Mouse (Mus musculus): ENCODE measurements around the gene Tfcp2.
A peak's percentile ranks its signal among the peaks of the same experiment; 100 is the strongest.

The Tfcp2 gene

GRCm38 (mm10) chr15:100478925-100479324 lies 72.9 kb downstream of the Tfcp2 start:
- DNase-seq: no peak

GRCm38 (mm10) chr15:100478351-100478750 lies 73.5 kb downstream of the Tfcp2 start:
- DNase-seq: no peak

DNA sequence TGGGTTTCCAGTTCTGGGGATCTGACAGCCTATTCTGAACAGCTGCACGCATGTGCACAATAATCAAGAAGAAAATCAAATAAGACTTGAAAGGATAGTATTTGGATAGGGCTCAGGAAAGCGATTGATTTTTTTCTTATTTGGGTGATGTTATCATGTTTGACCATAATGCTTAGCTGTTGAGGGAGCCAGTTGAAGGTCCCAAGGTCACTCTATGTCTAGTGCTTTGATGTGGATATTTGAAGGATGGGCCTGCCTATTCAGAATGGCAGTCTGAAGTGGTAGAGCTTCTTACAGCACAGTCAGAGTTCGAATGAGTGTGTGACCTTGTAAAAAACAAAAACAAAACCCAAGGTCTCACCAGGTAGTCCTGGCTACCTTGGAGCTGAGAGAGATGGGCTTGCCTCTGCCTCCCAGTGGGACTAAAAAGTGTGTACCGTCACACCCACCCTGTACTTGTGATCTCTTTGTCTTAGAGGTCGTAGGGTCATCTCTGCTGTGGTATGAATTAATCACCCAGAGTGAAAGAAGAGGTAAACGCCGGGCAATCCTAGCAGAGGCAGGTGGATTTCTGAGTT lies 77.8 kb downstream of the Tfcp2 start:
- DNase-seq: no peak

- DNase-seq: no peak
These were observed 81.8 kb downstream of the Tfcp2 start for GRCm38 (mm10) chr15:100470037-100470436.

DNA sequence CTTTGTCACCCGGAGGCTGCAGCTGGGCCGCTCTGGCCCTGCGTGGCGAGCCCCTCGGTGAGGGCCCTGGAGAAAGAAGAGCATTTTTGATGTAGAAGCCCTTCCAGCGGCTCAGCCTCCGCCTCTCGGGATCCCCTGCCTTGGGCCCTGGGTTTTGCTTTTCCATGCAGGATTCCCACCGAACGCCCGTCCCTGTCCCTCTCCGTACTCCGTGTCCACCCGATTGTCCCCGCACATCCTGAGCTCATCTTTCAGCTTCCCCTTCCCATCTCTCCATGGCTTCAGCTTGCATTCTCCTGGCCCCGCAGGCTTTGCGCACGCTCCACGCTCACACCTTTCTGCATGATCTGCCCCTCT lies 82.6 kb downstream of the Tfcp2 start:
- no peak for DNase-seq

DNA sequence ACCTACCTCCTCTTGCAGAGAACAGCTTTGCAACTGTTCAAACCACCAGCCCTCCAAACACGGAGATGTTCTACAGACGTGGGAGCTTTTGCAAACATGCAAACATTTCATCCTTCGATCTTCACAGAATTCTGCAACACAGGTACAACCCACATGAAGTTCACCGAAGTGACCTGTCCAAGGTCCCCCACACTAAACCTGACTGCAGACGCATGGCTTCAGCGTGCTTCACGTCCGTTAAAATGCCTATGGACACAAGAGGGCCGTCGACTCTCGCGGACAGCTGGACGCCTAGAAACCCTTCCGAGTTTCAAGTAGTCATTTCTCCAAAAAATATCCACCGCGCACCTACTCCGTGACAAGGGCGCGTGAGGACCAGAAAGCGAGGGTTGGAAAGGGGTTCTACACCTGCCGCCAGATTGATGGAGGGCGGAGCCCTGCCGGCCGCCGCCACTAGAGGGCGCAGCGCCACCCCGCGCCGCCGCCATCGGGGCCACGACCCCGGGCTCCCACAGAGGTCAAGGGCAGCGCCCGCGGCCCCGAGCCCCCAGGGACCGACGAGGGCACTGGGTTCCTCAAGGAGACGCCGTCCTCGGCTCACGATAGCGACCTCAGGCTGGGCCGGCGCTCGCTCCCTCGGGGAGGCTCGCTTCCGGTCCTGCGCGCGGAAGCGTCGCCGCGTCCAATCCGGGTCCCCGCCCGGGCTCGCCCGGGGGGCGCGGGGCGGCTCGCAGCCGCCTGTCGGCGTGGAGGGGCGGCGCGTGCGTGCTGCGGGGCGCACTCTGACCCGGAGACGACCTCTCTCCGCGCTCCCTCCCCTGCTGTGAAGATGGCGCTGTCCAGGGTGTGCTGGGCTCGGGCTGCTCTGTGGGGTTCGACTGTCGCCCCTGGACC lies 83.3 kb downstream of the Tfcp2 start, which contains the start of gene Letmd1:
TSS of gene Letmd1 (plus strand) at position 729 of the 894 bp plus-strand sequence.
- peak; percentile 96 to 97 for DNase-seq

DNA sequence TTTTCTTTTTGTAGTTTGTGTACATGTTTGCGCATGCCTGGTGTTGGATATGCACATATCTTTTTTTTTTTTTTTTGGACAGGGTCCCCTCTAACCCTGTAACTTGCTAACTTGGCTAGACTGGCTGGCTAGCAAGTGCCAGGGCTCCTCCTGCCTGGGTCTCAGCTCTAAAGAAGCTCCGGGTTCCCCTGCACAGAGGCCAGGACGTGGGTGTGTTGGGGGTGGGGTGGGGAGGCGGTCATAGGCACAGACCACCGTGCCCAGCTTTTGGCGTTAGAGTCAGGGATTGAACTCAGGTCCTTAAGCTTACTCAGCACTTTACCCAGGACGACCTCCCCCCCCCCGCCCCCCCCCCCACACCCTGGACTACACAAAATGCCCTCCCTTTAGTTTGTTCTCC lies 84.1 kb downstream of the Tfcp2 start:
- no peak for DNase-seq

GRCm38 (mm10) chr15:100465432-100465831 lies 86.4 kb downstream of the Tfcp2 start:
- DNase-seq: no peak

DNA sequence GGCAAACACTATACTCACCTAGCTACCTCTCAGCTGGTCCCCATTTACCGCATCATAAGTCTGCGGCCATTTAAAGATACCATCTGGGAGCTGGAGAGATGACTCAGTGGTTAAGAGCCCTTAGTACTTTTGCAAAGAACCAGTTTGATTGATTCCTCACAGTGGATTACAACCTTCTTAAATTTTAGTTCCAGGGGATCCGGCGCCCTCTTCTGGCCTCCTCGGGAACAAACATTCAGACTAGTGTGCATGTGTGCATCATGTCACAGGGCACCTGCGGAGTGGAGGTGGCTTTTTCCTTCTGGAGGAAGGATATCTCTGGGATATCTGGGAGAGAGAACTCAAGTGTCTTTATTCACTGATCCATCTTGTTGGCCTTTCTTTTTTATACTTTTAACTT lies 88.1 kb downstream of the Tfcp2 start:
- peak; percentile 86 to 87 for DNase-seq

- DNase-seq: no peak
These were observed 89.7 kb downstream of the Tfcp2 start for GRCm38 (mm10) chr15:100462086-100462485.

DNA sequence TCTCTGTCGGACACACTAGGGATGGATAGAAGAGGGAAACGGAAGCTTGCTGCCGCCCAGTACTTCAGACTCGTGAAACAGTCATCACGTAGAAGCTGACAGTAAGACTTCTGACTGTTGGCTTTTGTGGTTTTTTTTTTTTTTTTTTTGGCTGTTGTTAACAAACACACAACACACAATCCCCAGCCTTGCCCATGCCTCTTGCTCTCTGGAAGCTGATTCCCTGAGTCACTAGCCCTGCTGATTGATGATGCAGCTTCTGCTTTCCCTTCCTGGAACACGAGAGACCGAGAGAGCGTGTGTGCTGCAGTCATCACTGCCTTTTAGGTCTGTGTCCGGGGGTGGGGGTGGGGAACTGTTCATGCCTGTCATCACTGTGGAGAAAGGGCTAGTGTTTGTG lies 90.2 kb downstream of the Tfcp2 start:
- DNase-seq: no peak

DNA sequence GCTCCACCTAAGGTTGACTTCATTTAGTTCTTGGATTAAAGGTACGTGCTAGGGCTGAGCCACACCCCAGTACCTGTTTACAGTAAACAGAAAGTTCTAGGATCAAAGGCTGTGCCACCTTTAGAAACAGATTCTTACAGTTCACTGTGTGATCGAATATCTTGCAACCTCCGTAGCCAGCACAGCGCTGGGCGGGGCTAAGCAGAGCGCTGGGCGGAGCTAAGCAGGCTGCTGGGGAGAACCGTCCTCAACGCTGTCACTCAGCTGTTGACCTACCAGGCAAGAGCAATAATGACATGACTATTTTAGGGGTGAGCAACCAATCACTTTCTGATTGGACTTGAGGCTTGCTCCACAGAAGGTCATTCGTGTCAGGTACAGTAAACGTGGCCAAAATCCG lies 90.9 kb downstream of the Tfcp2 start:
- no peak for DNase-seq

GRCm38 (mm10) chr15:100458055-100458454 lies 93.8 kb downstream of the Tfcp2 start:
- peak; percentile 81 to 87 for DNase-seq

DNA sequence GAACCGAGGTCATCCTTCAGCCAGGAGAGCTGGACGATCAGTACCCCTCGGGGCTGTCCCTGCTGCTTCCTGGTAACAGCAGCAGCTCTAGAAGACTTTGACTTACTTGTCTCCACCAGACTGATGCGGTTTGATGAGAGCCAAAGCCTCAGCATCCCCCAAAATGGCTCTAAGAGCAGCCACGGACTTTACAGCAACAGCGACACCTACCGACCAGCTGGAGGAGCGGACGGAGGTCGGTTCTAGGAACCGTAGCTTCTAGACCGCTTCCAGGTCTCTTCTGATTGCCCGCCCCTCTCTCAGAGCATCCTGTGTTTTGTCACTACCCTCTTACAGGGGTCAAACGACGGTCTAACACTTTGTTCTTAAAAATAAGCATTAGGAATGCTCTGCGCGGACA lies 94.5 kb downstream of the Tfcp2 start:
- DNase-seq: peak; percentile 88 to 91

- no peak for DNase-seq
These were observed 95.3 kb downstream of the Tfcp2 start for GRCm38 (mm10) chr15:100456356-100456991.

GRCm38 (mm10) chr15:100452486-100452885 lies 99.3 kb downstream of the Tfcp2 start:
- DNase-seq: no peak

DNA sequence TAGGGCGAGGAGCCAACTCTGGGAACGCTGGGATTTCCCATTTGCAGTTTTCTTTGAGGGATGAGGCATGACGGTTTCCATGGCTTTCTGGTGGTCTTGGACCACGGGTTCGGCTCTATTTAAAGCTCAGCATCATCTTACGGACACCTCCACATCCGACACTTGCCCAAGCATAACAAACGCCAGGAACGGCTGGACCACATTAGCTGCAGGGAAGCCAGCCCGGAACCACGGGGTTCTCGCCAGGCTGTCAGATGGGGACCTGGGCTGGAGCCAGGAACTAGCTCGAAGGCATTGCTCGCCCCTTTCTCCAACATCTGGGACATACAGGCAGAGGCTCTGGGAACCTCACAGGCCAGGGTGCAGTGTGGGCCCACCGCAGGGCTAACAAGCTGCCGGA lies 100.6 kb downstream of the Tfcp2 start:
- DNase-seq: peak; percentile 83 to 89

GRCm38 (mm10) chr15:100449495-100449894 lies 102.3 kb downstream of the Tfcp2 start:
- DNase-seq: no peak

- no peak for DNase-seq
These were observed 103.2 kb downstream of the Tfcp2 start for GRCm38 (mm10) chr15:100448572-100448971.

Data from cerebellum, postnatal 10 days (tissue).